Comparison of ENCODE assay signal across 16 mouse cellular contexts in genomic region chr12:101948801-101949200, GRCm38 (mm10).
"Had no signal": no experiment of that assay in that cellular context is flagged by ENCODE, and none has a peak within 500 bp of the region (broad histone marks: within the 10 kb centered on the region; RNA-seq: fewer than 3 reads in every experiment).

No protein-coding gene starts in this region.

- H3K9me3 ChIP-seq: intestine, embryonic 15.5 days; limb, embryonic 10.5 days; liver, embryonic 15.5 days; neural tube, embryonic 13.5 days; stomach, embryonic 15.5 days had no signal

- ATAC-seq: intestine, embryonic 15.5 days; lung, postnatal 0 days; midbrain, embryonic 16.5 days had no signal

- H3K27ac ChIP-seq: intestine, embryonic 15.5 days; limb, embryonic 10.5 days; liver, embryonic 15.5 days; neural tube, embryonic 13.5 days; stomach, embryonic 15.5 days had no signal

- H3K4me2 ChIP-seq: intestine, embryonic 15.5 days; liver, embryonic 11.5 days; liver, embryonic 15.5 days; midbrain, embryonic 11.5 days; neural tube, embryonic 13.5 days; stomach, embryonic 15.5 days had no signal

- H3K9ac ChIP-seq: intestine, embryonic 15.5 days; liver, embryonic 15.5 days; neural tube, embryonic 13.5 days; stomach, embryonic 15.5 days had no signal

- H3K27me3 ChIP-seq: intestine, embryonic 15.5 days; liver, embryonic 15.5 days; neural tube, embryonic 13.5 days; stomach, embryonic 15.5 days had no signal

- DNase-seq: kidney, adult 9 months; lung, adult 2 months; lung, postnatal 36 days; right cerebral cortex, postnatal 14 days; thymus, adult 2 months; thymus, postnatal 25 days had no signal

- H3K4me1 ChIP-seq: intestine, embryonic 15.5 days; limb, embryonic 10.5 days; stomach, embryonic 15.5 days had no signal

- H3K4me3 ChIP-seq: intestine, embryonic 15.5 days; left cerebral cortex, adult 2 months; limb, embryonic 10.5 days; liver, embryonic 15.5 days; neural tube, embryonic 13.5 days; stomach, embryonic 15.5 days had no signal
